Mouse (Mus musculus) adrenal gland, adult 8-10 months (tissue): ENCODE measurements at regions not wholly inside any gene's neighbourhood (a gene's known extent, or its start where the extent isn't known, plus 50 kb on each side); places are given as distances from the start of the nearest gene placed in this dataset.

Experiments
- DNase-seq: peaks from one replicate; pipeline ENCODE4 v3.0.0; 2022

- DNase-seq, result no peak
Measured at GRCm38 (mm10) chr9:14106371-14106770, 168.5 kb upstream of the Sesn3 start.

- DNase-seq, result no peak
Measured at GRCm38 (mm10) chr9:14108798-14109197, 166.1 kb upstream of the Sesn3 start.

DNA sequence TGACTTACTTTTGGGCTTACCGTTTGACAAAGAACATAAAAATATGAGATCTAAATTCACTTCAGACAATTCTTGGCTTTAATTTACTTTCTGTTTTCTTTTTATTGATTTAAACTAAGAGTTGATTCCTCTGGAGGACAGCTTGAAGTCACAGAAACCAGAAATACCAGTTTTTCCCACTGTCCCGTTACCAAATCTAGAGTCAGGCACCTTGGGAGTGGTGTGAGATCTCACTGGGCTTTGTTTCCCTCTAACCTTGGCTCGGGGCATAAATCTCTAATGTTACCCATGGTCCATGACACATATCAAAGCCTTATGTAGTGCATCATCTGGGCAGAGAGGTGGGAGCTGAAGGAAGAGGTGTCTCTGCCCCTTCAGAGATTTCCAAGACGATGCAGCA is 165.4 kb upstream of the Sesn3 start:
- no peak for DNase-seq

- DNase-seq, result no peak
Measured at GRCm38 (mm10) chr9:14111713-14112112, 163.2 kb upstream of the Sesn3 start.

DNA sequence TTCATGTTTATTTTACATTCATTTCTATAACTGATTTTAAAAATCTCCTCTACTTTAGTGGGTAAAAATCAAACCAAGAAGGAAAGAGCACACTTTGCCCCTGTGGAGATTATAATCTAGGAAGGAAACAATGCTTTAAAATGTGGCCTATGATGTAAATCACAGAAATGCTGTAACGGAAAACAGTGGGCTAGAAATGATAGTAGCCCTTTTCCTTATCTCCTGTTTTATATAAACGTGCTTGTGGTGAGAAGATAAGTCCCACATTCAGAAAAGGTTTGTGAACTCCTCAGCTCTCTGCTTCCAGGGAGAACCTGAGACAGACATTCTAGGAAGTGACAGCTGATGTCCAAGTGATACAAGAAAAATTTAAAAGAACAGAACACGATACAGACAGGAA is 159.3 kb upstream of the Sesn3 start:
- DNase-seq, result no peak

- no peak for DNase-seq
Measured at GRCm38 (mm10) chr9:14116097-14116840, 158.6 kb upstream of the Sesn3 start.

- DNase-seq, result no peak
Measured at GRCm38 (mm10) chr9:14133372-14133771, 141.5 kb upstream of the Sesn3 start.

- no peak for DNase-seq
Measured at GRCm38 (mm10) chr9:14134894-14135450, 139.9 kb upstream of the Sesn3 start.

DNA sequence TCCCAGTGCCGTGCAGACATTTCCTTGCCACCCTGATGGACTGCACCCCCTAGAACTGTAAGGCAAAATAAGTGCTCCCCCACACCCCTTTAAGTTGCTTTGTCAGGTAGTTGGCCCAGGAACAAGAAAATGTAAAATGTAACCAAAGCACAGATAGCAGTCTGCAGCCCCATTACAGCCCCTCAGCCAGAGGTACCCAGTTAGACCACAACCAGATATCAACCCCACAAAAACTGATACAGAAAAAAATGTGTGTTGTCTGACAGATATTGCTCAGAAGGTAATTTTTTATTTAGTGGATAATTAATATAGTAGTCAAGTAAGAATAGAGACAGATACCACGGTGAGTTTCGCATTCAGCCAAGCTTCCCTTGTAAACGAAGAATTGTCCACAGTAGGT is 133.5 kb upstream of the Sesn3 start:
- DNase-seq, result no peak

DNA sequence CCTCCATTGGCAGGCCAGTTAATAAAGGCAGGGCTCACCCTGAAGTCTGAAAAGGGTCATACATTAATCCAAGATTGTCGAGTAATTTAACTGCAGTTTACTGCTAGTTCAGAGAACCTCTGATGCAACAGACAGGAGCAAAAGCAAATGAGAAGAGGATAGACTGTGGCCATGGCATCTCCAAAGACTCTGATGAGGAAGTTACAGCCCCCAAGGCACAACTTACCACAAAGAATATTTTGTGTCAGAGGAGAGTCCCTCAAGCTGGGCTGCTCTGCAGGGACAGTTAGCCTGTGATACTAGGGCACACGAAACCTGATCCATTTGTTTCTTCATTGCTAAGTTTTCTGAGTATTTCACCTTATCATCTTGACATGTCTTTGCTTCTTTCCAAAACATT is 130.9 kb upstream of the Sesn3 start:
- no peak for DNase-seq

GRCm38 (mm10) chr9:14147088-14147487 is 127.8 kb upstream of the Sesn3 start:
- no peak for DNase-seq

DNA sequence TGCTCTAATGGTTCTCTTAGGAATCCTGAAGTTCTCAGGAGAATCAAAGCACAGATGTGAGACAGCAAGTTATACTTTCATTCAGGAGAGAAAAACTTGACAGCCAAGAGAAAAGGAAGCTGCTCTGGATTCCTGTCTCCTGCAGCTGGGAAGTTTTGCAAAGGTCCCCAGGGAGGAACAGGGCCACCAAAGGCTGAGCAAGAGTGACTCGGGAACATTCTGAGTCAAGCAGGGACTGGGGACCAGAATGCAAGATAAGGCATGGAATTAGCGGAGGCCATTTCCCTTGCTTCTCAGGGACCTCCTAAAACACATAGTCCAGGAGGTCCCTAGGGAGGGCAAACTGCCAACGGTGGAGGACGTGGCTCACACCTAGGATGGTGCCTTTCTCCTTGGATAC is 127.1 kb upstream of the Sesn3 start:
- DNase-seq, result no peak

DNA sequence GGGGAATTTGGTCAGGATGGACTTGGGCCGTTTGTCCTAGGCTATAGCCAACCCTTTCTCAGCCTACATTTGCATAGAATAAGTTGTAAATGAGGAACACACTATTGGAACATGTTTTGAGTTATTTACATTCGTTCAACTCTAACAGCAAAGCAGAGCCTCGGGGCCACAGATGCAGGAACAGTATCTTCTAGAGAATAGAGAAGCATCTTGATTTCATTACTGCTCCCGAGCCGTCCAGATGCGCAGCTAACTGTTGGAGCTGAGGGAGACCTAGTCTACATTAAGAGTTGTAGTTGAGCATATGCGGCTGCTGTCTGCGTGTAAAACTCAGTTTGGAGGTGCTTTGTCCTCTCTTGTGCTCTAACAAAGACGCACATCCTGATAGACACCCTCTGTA is 124.6 kb upstream of the Sesn3 start:
- no peak for DNase-seq

DNA sequence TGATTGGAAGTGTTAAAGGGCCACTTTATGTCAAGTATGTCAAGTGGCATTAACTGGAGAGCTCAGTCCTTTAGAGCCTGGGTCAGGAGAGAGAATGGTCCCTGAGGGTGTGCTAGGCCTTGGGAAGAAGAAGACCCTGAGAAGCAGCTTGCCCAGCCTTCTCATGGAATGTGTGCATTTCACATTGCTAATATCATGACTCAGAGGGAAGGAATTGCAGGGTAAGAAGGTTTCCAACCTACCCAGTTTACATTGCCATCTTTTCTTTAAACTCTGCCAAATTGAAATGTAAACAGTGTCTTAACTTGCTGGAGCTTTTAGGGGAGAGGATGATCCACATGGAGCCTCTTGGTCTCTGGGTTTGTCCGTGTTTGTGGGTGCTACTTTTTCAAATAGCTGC is 117.9 kb upstream of the Sesn3 start:
- DNase-seq, result no peak

GRCm38 (mm10) chr9:14158096-14158837 is 116.6 kb upstream of the Sesn3 start:
- no peak for DNase-seq

- no peak for DNase-seq
Measured at GRCm38 (mm10) chr9:14160207-14160606, 114.7 kb upstream of the Sesn3 start.

GRCm38 (mm10) chr9:14171589-14172240 is 103.2 kb upstream of the Sesn3 start:
- DNase-seq, result no peak

DNA sequence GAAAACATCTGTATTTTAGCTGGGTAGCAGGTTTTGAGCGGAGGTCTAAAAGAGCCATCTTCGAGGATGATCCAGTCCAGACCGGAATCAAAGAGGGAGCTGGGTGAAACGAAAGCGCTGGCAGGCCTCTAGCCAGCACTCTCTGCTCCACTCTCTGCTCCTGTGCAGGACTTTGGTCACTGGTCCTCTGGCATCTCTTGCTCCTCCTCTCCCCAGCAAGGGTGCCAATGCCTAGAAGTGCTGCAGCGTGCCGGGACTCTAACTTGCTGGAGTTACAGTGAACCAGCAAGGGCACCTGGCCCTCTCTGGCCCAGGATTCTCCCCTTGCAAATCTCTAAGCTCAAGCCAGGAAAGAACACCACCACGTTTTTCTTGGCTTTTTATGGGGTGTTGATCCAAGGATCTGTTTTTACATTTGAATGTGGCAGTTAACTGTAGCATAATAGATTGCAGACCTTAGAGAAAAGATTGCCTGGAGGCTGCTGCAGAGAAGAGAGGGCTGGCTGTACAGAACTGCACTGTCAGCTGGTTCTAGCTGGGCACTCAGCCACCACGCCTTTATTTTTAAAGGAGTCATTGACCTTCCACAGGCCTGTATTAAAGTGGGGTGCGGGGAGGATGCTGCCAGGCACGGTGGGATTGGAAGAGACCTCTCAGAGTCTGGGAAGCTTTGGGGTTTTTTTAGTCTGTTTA is 101.1 kb upstream of the Sesn3 start:
- DNase-seq, result peak; percentile 51

DNA sequence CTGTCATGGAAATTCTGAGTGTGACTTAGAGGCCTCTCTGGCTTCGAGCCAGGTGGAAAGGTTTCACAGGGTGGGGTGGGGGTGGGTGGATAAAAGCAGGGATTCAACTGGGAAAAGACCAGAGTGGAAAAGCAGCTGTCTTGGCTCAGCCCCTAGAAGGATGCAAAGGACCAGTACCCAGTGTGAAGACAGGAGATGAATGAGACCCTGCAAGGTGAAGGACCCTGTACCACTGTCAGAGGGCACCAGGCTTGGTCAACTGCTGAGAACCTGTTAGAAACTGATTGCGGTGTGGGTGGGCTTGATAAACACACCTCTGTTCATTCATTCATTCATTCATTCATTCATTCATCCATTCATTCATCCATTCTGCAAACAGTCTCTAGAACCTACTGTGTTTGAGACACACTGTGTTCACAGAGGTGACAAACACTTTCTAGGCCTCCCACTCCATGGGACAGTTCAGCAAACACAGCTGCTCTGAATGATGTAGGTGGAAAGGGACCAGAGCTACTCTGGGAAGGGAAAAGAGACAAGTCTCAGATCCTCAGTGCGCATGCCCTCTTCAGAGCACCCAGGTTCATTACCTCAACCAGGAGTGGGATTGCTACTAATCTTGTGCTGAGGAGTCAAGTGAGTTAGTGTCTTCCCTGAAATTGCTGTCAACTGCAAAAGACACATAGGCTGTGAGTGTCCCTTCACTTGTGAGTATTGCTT is 100.4 kb upstream of the Sesn3 start:
- no peak for DNase-seq

- no peak for DNase-seq
Measured at GRCm38 (mm10) chr9:14175041-14175881, 99.6 kb upstream of the Sesn3 start.

DNA sequence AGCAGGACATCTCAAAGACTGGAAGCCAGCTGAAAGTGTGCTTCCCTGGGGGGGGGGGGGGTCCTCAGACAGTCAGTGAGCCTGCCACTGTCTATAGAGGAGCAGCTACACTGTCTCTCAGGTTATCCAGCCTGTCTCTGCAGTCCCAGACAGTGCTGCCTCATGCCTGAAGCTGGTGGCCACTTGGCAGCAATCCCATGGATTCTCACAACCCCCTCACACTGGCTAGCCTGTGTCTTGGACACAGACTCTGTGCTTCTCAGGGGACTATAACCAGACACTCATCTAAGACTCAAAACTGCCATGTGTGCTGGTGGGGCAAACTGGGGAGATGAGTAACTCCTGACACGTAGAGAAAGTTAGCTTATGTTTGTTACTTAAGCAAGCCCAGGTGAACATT is 95.1 kb upstream of the Sesn3 start:
- no peak for DNase-seq
